Mouse (Mus musculus): ENCODE data around the gene Slc22a6. TPM values are rescaled to one million over a fixed set of nuclear protein-coding genes. Genes with fewer than 3 reads are reported as not detected.

Gene Slc22a6
- total and polyA plus RNA-seq, 3 experiments = not detected

- TF ChIP-seq TCF12 (IDR thresholded peaks at IDR 0.05; ENCODE audit: low read depth, low read length) = no peak
- no peak for TF ChIP-seq TBP (conservative IDR thresholded peaks at IDR 0.05; ENCODE audit: low read depth, low read length)
- dilution Hi-C loops (cut with MboI; ENCODE audit: extremely low pct_ligation_motif_present, extremely low pct_unique_long_range_greater_than_20kb, low sequenced_read_pairs) (loop anchor here (25.0 kb wide), 1 partner anchor 101 kb away; no protein-coding TSS in a partner anchor), in situ Hi-C loops (cut with MboI; ENCODE audit: low pct_ligation_motif_present, low pct_unique_long_range_greater_than_20kb, low sequenced_read_pairs) (no loop called here)
- Histone ChIP-seq H3K4me1 (ENCODE audit: control insufficient read depth in 1 of 2, insufficient read depth in 2 of 2) (peaks cover 0 to 5% of the 10 kb centered on the region in 2 experiments; a peak in 2 of 4 replicates), H3K4me3 (replicated peaks in 1 of 3; ENCODE audit: low read depth in 2 of 3, low read length in 2 of 3, poor library complexity in 1 of 3) (no peak overlapping the region), H3K79me2 (replicated peaks; ENCODE audit: control insufficient read depth, extremely low read depth, insufficient read depth, poor library complexity, severe bottlenecking) (no peaks in the 10 kb centered on the region), H3K36me3 (replicated peaks in 1 of 2; ENCODE audit: control insufficient read depth in 1 of 2, insufficient read depth in 1 of 2, low read length in 1 of 2) (no peaks in the 10 kb centered on the region), H3K27me3 (replicated peaks) (no peaks in the 10 kb centered on the region), H3K9me3 (replicated peaks; ENCODE audit: low read length) (no peaks in the 10 kb centered on the region), H3K9ac (ENCODE audit: insufficient read depth, low read depth) (no peak overlapping the region), H3K4me2 (ENCODE audit: insufficient read depth, low read depth, poor library complexity, severe bottlenecking) (no peak overlapping the region), H3K27ac (ENCODE audit: insufficient read depth, low read depth) (no peak overlapping the region)
- DNase-seq (ENCODE audit: extremely low read depth) = no peak
Measured at GRCm38 (mm10) chr19:8586350-8586749, 31.5 kb upstream of the Slc22a6 start.

GRCm38 (mm10) chr19:8587315-8587714, 30.5 kb upstream of the Slc22a6 start:
- dilution Hi-C loops (cut with MboI; ENCODE audit: extremely low pct_ligation_motif_present, extremely low pct_unique_long_range_greater_than_20kb, low sequenced_read_pairs) = loop anchor here (25.0 kb wide), 1 partner anchor 100 kb away; no protein-coding TSS in a partner anchor

DNA sequence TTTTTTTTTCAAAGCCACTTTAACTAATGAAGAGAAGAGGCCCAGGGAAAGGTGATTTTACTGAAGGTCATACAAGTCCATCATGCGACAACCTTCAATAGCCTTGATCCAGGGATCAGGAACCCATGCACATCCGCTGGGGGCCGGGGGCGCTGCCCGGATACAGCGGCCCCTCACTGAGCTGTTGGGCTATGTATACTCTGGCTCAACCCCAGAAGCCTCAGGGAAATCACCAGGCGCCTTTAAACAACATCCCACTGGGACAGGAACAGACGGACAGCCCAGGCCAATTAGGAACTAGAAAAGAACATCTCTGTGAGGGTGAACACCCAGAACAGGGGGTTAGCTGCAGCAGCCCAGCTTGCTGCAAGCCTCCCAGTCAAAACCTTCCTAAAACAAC, 26.9 kb upstream of the Slc22a6 start, which contains the start of gene Slc22a8:
TSS of gene Slc22a8 (plus strand) at position 301 of the 400 bp plus-strand sequence.
- H3K4me1 ChIP-seq (ENCODE audit: control insufficient read depth in 1 of 2, insufficient read depth in 2 of 2) = peaks cover 0 to 19% of the 10 kb centered on the region in 2 experiments; a peak in 2 of 4 replicates

More at GRCm38 (mm10) chr19:8587315-8587714, 30.5 kb upstream of the Slc22a6 start:
- no peaks in the 10 kb centered on the region for H3K36me3 ChIP-seq (replicated peaks in 1 of 2; ENCODE audit: control insufficient read depth in 1 of 2, insufficient read depth in 1 of 2, low read length in 1 of 2)
- H3K9ac ChIP-seq (ENCODE audit: insufficient read depth, low read depth) = no peak overlapping the region
- in situ Hi-C loops (cut with MboI; ENCODE audit: low pct_ligation_motif_present, low pct_unique_long_range_greater_than_20kb, low sequenced_read_pairs) = no loop called here
- TF ChIP-seq MAZ (IDR thresholded peaks at IDR 0.05; ENCODE audit: low read depth, low read length) = no peak
- no peak for TF ChIP-seq MXI1 (IDR thresholded peaks at IDR 0.05; ENCODE audit: low read depth, low read length)
- no peak for TF ChIP-seq EP300 (IDR thresholded peaks at IDR 0.05; ENCODE audit: low read length)
- no peak for TF ChIP-seq SMC3 (IDR thresholded peaks at IDR 0.05; ENCODE audit: low read depth, low read length)
- no peak for TF ChIP-seq TBP (conservative IDR thresholded peaks at IDR 0.05; ENCODE audit: low read depth, low read length)
- TF ChIP-seq ZMIZ1 (IDR thresholded peaks at IDR 0.05; ENCODE audit: low read depth, low read length) = no peak
- TF ChIP-seq NELFE (IDR thresholded peaks at IDR 0.05; ENCODE audit: low read depth, low read length) = no peak
- TF ChIP-seq ZKSCAN1 (IDR thresholded peaks at IDR 0.05; ENCODE audit: borderline replicate concordance, low read depth, low read length) = no peak
- TF ChIP-seq POLR2A (IDR thresholded peaks at IDR 0.05; ENCODE audit: low read depth, low read length) = no peak
- no peaks in the 10 kb centered on the region for H3K27me3 ChIP-seq (replicated peaks)
- H3K9me3 ChIP-seq (replicated peaks; ENCODE audit: low read length) = no peaks in the 10 kb centered on the region
- no peak for DNase-seq (ENCODE audit: extremely low read depth)
- H3K4me1 ChIP-seq (ENCODE audit: control insufficient read depth in 1 of 2, insufficient read depth in 2 of 2) = peaks cover 0 to 13% of the 10 kb centered on the region in 2 experiments; a peak in 2 of 4 replicates
- no peak overlapping the region for H3K27ac ChIP-seq (ENCODE audit: insufficient read depth, low read depth)
- no peaks in the 10 kb centered on the region for H3K79me2 ChIP-seq (replicated peaks; ENCODE audit: control insufficient read depth, extremely low read depth, insufficient read depth, poor library complexity, severe bottlenecking)
- no peak overlapping the region for H3K4me3 ChIP-seq (replicated peaks in 1 of 3; ENCODE audit: low read depth in 2 of 3, low read length in 2 of 3, poor library complexity in 1 of 3)
- H3K4me2 ChIP-seq (ENCODE audit: insufficient read depth, low read depth, poor library complexity, severe bottlenecking) = no peak overlapping the region

More for the DNA sequence above, 26.9 kb upstream of the Slc22a6 start, which contains the start of gene Slc22a8:
- in situ Hi-C loops (cut with MboI; ENCODE audit: low pct_ligation_motif_present, low pct_unique_long_range_greater_than_20kb, low sequenced_read_pairs) = loop anchor here (10.0 kb wide), 1 partner anchor 84 kb away; no protein-coding TSS in a partner anchor
- no peak within 1 kb of the TSS for H3K27ac ChIP-seq (ENCODE audit: insufficient read depth, low read depth)
- no peak for DNase-seq (ENCODE audit: extremely low read depth)
- TF ChIP-seq CTCF (conservative IDR thresholded peaks at IDR 0.05 in 1 of 2, IDR thresholded peaks at IDR 0.05 in 1 of 2; ENCODE audit: low read depth in 2 of 2, low read length in 2 of 2) (no peak), ELF1 (IDR thresholded peaks at IDR 0.05; ENCODE audit: low read depth, low read length) (no peak), POLR2AphosphoS2 (IDR thresholded peaks at IDR 0.05; ENCODE audit: low read depth, low read length) (no peak)
- H3K9ac ChIP-seq (ENCODE audit: insufficient read depth, low read depth) = no peak within 1 kb of the TSS
- no peaks in the 10 kb centered on the region for H3K9me3 ChIP-seq (replicated peaks; ENCODE audit: low read length)
- H3K4me2 ChIP-seq (ENCODE audit: insufficient read depth, low read depth, poor library complexity, severe bottlenecking) = no peak within 1 kb of the TSS
- dilution Hi-C loops (cut with MboI; ENCODE audit: extremely low pct_ligation_motif_present, extremely low pct_unique_long_range_greater_than_20kb, low sequenced_read_pairs) = loop anchor here (25.0 kb wide), 1 partner anchor 96 kb away; no protein-coding TSS in a partner anchor
- H3K4me3 ChIP-seq (replicated peaks in 1 of 3; ENCODE audit: low read depth in 2 of 3, low read length in 2 of 3, poor library complexity in 1 of 3) = no peak within 1 kb of the TSS
- no peaks in the 10 kb centered on the region for H3K36me3 ChIP-seq (replicated peaks in 1 of 2; ENCODE audit: control insufficient read depth in 1 of 2, insufficient read depth in 1 of 2, low read length in 1 of 2)
- H3K27me3 ChIP-seq (replicated peaks) = no peaks in the 10 kb centered on the region
- no peaks in the 10 kb centered on the region for H3K79me2 ChIP-seq (replicated peaks; ENCODE audit: control insufficient read depth, extremely low read depth, insufficient read depth, poor library complexity, severe bottlenecking)
